Mouse (Mus musculus): ENCODE results near the gene Gpr146.
"Not testable (repeated sequence)": the region's sequence is repeated elsewhere in the genome, so short reads cannot be mapped to it uniquely, and the experiment has no call there.

Gene Gpr146

DNA sequence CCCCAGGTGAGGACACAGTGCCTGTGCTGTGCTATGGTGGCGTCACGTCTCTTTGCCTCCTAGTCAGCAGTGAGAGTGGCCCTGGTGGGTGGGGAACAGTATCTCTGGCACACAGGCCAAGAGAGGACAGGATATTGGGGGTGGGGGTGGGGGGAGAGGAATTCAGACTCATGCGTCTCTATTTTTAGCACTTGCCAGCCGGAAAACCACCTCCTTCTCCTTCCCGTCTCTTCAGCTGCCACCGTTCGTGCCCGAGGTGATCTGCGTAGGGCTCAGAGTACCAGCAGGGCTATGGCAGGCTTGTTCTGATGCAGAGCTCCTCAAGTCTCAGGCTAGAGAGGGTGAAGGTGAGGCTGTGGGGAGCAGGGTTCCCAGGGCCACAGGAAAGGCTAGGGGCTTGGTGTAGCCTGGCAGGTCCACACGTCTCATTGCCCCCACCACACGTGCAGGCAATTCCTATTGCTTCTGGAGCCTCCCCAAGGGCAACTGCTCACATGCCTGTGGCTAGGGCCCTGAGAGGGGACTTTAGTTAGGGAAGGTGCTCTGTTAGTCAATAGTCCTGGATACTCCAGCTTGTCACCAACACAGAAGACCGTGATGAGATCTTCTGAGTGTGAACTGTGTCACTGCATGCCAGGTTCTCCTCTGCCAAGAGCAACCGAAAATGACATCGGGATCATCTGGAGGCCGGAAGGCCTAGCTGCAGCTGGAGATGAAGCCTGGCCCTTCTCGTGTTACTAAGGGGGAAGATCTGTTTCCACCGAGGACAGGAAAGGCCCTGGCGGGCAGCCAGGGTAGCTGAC lies at the start of gene Gpr146:
Gene Gpr146, plus strand, starts transcription at position 230 of the 803 bp plus-strand sequence.
- DNase-seq, result no peak

DNA sequence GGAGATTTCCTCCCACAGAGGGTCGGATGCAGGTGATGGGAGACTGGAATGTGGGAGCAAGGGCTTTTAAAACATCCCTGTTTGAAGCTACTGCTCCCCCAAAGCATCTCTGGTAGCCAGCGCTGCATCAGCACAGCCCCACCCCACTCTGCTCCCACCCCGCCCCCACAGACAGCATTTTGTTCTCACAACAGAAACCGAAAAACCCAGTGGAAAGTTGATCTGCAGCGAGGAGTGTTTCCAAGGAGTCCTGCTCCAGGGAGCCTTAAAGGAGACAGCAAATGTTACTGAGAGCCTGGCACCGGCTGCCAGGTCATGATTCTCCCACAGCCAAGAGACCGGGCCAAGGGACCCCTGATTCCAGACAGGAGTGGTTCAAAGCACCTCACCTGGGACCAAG lies 46.7 kb upstream of the Gpr146 start:
- no peak for DNase-seq

DNA sequence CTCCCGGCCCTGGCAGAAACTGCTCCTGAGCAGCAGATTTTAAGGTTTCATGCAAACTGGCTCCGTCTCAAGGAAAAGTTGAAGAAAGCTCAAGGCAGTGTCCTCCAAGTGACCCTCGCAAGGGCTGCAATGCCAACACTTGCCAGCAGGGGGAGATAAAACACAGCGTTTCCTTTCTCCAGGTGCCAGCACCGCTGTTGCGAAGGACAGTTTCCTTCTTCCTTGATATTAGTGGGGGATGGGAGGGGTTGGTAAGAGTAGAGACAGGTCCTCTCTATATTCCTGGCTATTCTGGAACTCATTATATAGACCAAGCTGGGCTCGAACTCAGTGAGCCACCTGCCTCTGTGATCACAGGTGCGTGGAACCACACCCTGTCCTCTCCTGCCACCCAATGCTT lies 45.8 kb upstream of the Gpr146 start:
- DNase-seq, result peak; percentile 80

DNA sequence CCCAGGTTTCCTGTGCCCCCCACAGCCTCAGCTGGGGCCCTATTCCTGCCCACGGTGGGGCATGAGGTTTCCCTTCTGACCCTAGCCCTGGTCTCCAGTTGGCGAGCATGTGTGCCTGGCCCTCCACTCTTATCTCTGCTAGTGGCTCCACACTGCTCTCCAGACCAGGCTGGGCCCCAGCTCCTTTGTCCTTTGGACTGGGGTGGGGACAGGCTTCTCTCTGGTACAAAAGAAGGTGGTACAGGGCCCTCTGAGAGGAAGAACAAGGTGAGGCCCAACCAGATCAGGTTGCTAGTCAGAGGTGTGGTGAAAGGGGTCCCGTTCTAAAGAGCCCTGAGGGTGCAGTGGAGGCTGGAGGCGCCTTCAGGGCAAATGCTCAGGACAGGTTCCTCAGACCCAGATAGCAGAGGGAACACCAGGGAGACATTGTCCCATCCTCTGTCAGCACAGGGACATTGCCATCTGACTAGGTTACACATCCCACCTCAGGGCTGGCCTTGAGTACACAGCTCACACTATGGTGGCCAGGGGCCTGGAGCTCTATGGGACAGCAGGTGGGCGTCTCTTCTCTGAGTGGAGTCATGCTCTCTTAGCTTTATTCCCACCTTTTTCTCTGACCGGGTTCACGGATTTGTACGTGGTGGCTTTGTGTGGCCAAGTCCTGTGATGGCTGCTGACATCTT lies 44.8 kb upstream of the Gpr146 start:
- DNase-seq, result no peak

DNA sequence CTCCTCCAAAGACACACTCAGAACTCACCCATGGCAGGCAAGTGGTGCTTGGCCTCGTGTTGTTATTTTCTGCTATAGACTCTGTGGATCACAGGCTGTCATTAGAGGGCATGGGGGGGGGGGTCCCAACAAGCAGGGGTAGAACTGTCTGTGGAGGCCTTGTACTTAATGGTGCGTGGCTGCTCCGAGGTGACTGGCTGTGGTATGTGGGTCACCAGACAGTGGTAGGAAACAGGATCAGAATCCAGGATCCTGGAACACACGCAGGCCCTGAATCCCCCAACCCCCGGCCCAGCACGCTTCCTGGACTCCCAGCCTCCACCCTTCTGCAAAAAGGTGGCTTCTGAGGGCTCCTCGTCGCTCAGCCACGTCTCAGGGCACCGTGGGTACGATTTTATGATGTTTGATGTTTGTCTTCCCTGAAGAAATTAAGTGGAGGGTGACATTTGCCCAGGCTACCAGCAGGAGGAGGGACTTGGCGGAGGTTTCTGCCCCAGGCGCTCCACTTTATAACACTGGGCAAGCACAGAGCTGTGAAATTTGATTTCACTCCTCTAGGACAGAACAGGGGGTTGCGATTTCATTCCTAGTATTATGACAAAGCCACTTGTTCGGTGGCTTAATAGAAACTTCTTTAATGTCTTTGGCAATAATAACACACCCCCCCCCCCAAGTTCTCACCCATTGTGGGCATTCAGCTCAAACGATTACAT lies 44.0 kb upstream of the Gpr146 start:
- DNase-seq, result no peak

DNA sequence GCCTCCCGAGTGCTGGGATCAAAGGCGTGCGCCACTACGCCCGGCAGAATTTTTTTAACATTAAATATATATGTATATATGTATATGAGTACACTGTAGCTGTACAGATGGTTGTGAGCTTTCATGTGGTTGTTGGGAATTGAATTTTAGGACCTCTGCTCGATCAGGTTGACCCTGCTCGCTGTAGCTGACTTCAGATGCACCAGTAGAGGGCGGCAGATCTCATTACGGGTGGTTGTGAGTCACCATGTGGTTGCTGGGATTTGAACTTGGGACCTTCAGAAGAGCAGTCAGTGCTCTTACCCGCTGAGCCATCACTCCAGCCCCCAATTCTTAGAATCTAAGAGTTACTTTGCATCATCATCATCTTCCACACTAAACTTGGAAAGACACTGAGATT lies 43.1 kb upstream of the Gpr146 start:
- not testable (repeated sequence) for DNase-seq

DNA sequence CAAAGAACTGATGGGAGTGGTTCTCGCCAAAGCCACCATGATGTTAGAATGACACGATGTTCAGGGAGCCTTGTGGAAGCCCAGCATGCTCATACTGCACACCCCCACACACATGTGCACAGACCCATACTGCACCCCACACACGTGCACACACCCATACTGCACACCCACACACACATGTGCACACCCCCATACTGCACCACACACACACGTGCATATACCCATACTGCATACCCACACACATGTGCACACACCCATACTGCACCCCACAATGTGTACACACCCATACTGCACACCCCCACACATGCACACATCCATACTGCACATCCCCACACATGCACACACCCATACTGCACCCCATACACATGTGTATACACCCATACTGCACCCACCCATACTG lies 41.9 kb upstream of the Gpr146 start:
- no peak for DNase-seq

DNA sequence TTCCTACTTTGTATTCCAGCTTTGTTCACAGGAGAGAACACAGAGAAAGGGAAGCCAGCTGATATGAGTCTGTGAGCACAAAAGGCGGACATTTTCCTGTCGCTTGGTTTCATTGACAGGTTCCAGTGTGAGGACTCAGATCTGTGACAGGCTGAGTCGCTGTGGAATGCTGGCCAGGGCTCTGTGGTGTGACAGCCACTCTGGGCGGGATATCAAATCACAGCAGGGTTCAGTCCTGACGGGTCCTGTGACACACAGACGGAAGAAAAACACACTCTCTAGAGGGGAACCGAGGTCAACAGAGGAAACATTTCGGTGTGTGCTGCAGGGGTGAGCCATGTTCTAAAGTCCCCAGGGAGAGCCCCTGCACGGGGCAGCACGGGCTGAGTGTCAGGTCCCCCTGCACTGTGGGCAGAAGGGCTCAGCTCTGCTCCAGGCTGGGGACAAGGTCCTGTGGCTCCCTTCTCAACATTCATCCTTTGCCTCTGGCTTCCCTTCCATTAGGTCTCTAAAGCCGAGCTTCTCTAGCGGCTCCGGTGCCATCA lies 39.6 kb upstream of the Gpr146 start:
- no peak for DNase-seq

DNA sequence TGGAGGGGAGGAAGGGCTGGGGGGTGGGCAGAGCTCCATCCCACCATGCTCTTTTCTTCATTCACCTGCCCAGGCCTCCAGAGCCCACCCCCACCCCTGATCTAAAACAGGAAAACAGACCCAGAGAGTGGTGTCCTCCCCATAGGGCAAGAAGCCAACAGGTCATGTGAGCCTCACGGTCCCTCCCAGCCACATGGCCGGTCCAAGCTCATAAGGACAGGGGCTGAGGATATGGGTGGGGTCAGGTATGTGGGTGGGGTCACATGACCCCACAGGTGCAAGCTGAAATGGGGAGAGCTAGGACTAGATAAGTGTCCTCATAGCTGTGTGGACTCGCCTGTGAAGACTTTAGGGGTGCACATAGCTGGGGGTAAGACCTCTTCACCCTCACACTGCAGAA lies 39.1 kb upstream of the Gpr146 start:
- no peak for DNase-seq

DNA sequence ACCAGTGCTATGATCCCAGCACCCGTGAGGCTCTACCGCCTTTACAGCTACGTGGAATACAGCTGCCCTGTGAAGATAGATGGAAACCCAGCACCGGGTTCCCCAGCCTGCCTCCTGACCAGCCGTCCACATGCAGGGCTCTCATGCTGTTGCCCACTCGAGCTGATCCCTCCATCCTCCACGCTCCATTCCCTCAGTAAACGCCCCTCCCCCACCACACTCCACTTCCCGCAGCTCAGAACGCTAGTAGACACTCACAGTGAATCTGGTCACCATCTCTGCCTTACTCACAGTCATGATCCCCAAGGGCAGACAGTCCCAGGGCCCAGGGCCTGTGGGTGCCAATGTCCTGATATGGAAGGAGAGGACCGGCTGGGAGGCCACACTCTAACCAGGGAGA lies 38.6 kb upstream of the Gpr146 start:
- no peak for DNase-seq

DNA sequence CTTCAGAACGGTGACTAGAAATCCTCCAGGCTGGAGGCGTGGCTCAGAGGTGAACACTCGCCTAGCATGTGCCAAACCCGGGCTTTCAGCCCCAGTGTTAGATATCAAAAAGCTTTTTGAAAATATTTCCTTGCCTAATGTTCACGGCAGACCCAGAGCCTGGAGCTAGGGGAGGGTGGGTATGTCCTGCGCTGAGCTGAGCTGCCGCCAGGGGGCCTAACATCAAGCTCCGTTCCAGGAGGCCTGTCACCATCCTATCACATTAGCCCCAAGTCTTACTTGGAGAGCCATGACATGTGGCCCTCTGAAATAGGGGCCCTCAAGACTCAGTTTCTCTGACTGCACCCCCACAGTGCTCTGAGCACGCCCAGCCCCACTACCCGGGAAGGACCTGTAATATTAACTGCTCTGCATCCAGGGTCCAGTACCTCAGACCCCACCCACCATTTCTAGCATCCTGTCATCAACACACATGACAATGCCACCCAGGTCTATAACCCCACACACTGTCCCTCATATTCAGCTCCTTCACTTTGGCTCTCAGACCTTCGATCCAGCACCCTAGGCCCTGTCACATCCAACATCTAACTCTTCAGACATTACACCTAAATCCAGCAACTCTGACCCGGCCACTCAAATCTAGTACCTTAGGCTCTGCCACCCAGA lies 33.3 kb upstream of the Gpr146 start:
- DNase-seq, result peak; percentile 90

DNA sequence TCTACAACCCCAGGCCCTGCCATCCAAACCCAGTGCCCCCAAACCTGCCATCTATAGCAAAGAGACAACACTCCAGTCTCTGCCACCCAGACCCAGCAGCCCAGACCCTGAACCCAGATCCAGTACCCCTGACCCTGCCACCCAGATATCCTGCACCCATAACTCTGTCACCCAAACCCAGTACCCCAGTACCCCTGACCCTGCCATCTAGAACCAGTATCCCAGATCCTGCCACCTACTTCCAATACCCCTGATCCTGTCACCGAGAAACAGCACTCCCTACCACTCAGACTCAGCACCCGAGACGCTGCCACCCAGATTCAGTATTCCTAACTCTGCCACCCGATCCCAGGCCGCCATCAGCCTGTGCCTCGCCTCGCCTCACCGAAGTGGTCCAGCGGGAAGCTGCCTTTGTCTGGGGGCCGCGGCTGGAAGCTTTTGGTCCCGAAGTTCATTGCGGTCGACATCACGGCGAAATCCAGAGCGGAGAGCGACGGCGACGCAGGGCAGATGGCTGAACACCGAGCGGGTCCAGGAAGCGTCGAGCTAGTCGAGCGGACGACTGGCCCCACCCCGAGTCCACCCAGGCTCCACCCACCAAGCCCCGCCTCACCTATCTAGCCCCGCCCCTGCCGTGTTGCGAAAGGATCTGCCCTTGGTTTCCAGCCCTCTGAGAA lies 32.7 kb upstream of the Gpr146 start:
- peak; percentile 97 for DNase-seq

DNA sequence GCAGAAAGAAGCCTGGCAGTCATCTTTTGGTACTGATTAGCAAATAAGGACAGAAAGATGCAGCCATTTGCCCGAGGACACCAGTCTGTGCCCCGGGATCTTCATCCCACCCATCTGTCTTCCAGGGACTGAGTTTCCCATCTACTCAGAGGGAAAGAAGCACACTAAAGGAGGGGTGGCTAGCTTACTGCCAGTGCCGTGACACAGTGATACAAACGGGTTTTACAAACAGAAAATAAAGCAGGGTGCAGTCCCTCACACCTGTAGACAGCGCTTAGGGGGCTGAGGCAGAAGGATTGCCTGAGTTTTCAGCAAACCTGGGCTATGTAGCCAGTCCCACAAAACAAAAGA lies 32.2 kb upstream of the Gpr146 start:
- DNase-seq, result no peak

DNA sequence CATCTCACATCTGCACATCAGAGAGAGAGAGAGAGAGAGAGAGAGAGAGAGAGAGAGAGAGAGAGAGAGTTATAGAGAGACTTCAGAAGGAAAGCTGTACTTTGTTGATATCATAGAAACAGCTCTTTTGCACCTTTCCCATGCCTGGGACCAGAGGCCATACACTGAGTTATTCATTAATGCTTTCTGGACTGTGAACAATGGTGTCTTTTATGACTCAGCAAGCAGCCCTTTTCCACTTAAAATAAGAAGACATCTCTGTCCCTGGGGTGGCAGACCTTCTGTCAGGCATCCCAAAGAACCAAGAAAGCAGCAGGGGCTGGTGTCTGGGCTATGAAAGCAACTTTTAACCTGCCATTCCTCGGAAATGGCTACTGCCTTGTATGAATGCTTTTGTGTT lies 30.3 kb upstream of the Gpr146 start:
- no peak for DNase-seq

DNA sequence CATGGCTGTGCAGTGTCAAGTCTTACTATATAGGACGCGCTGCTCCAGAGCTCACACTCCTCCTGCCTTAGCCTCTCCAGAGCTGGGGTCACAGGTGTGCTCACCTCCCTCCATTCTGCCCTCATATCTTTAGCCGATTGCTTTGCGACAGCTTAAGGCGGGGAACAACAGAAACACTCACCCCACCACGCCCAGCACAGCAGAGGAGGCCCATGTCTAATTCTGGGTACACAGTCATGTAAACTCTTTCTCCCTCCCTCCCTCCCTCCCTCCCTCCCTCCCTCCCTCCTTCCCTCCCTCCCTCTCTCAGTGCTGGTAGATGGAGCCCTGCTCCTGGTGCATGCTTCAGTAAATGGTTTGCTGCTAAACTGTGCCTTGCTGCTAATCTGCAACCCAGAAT lies 27.8 kb upstream of the Gpr146 start:
- no peak for DNase-seq

DNA sequence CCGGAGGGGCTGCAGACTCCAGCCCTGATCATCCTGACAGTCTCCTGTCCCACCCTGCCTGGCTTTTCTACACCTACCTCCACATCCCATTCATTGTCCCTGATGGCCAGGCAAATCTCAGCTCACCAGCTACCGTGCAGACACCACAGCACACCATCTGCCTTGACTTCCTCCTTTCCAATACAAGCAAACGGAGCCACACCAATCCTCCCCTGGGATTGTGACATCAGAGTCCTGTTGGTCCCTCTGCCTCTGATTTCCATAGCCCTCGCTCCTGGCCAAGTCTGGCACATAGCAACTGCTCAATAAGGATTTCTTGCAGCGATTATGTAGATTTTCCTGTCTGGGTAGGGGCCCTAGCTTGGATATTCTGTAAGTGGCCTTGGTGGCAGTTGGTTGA lies 26.4 kb upstream of the Gpr146 start, which contains the start of gene Cox19:
Gene Cox19, minus strand, starts transcription at position 285 of the 400 bp plus-strand sequence.
- DNase-seq, result no peak

DNA sequence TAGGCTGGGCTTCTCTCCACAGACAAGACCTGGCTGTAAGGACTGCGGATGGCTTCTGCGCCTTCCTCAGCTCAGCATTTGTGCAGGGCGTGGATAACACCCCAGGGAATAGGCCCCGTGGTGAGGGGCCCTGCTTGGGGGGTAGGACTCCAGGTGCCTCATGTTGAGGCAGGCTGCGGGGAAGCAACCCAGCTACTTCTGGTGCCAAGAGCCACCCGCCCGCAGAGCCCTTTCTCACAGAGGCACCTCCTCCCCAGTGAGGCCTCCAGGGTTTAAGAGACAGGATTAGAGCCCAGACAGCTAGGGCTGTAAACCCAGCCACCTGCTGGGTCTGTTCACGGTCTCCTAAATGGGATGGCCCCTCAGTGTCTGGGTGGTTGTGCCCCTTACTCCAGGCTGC lies 25.9 kb upstream of the Gpr146 start:
- DNase-seq, result no peak

DNA sequence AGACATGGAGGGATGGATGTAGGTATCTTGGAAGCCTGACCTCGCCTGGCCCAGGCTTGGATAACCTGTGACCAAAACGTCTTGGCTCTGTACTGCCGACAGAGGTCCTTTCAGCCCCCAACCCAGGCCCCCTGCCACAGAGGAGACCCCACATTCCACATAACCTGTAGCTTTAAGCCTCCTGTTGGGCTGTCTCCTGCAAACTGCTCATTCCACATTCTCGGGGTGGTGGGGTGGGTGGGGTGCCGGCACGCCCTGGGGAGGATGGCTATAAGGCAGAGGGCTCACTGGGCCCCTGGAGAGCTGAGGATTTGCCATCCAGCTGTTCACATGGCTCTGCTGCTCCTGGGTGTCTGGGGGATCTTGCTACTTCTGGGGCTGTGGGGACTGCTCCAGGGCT lies 25.2 kb upstream of the Gpr146 start, which contains the start of gene Cyp2w1:
Gene Cyp2w1, plus strand, starts transcription at position 301 of the 400 bp plus-strand sequence.
- no peak for DNase-seq

DNA sequence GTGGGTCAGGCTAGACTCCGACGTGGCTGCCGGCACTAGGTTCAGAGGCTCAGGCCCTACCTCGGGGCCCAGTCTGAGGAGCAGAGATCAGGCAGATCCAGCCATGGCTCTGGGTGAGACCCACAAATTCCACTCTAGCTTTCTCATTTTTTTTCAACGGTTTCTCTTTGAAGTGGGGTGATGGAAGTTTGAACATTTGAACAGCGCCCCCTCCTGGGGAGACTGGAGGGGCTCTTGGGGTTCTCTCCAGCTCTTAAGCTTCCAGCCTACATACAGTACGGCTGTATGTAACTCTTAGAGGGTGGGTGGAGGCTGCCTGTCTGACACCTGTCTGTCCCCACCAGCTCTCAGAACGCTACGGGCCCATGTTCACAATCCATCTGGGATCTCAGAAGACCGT lies 24.0 kb upstream of the Gpr146 start:
- no peak for DNase-seq

DNA sequence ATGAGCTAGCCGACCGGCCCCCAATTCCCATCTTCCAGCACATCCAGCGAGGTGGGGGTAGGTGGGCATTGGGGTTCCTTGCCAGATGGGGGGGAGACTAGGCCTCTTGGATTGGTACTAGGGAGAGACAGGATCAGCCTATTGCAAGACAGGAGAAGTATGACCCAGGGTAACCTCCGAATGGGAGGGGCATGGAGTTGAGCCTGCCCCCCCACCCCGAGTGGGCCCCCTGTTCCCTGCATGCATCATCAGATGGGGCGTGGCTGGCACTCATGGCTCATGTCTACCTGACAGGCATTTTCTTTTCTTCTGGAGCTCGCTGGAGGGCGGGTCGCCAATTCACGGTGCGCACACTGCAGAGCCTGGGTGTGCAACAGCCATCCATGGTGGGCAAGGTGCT lies 23.6 kb upstream of the Gpr146 start:
- DNase-seq, result no peak

DNA sequence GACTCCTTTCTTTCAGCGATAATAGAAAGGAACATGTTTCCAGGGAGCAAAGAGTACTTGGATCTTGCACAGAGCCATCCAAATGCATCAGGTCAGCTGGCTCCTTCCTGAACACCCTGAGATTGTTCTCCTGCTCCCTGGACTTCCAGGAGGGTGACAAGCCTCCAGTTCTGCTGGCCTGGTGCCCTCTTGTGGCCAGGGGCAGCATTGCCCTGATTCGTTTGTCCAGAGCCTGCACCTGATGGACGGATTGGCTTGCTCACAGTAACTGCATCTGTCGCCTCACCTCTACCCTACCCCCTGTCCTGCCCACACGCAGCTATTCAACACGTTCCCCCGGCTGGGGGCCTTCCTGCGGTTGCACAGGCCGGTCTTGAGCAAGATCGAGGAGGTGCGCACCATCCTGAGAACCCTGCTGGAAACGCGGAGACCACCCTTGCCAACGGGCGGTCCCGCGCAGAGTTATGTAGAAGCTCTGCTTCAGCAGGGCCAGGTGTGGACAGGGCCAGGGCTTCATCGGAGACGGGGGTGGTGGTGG lies 22.2 kb upstream of the Gpr146 start:
- peak; percentile 74 for DNase-seq

DNA sequence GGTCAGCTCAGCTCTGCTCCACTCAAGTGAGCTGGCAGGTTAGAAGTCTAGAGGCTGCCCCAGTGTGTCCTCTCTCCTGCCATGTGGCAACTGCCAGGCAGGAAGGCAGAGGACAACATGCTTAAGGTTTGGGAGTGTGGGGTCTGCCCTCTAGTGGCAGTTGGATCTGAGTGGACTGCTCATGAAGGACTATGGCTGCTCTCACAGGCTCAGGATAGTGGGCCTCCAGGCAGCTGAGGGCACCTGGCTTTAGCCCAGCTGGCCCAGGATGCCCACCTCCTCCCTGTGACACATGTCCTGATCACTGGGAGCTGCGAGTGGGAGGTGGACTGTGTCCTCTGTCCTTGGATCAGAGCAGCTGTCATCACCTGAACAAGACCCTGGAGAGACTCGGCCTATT lies 18.8 kb upstream of the Gpr146 start:
- peak; percentile 50 for DNase-seq

Measured in embryo, embryonic 11 days (tissue).